Mouse (Mus musculus): Measurements from ENCODE around the gene Reep3. TPM values are rescaled to one million over a fixed set of nuclear protein-coding genes. Genes with fewer than 3 reads are reported as not detected.

The Reep3 gene
- 77.4 and 81.2 TPM in 2 replicates for polyA plus RNA-seq (2015; fragmentation: Nextera tagmentation; extraction: Ambion mirVana)

DNA sequence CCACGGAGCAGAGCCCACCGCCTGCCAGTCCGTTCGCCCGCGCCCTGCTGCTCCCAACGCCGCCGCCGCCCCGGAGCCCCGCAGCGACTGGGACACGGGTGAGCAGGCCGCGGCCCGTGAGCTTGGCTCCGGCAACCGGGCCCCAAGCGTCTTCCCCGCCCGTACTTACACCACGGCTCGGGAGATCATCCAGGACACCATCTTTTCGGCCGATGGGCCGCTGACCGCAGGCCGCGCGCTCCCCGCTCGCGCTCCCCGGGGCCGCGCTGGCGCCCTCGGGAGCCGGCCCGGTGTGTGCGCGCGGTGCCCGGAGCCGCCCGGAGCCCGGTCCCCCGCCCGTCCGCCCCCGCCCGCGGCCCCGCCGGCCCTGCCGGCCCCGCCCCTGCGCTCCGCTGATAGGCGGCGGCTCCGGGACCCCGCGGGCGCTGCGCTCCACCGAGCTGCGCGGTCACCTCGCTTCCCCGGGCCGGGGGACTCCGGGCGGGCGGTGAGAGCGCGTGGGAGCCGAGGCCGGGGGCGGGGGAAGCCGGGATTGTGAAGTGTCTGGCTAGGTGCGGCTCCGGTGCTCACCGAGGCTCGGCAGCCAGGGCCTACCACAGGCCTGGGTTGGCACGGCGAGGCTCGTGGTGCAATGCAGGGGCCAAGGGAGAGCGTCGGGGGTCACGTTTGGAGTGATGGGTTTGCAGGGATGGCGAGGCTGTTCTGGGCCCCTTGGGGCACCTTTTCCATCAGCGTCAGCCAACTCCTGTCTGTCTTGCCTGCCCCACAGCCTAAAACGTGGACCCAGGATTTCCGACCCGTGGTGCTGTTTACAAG is at the start of gene Reep3:
TSS of gene Reep3 (minus strand) at position 325 of the 816 bp plus-strand sequence.
- Histone ChIP-seq H3K27ac (ENCODE audit: low read depth, low read length) (peak within 1 kb of the TSS; percentile 100), H3K27me3 (replicated peaks; ENCODE audit: control insufficient read depth, insufficient read depth, low read length) (no peaks in the 10 kb centered on the region), H3K36me3 (ENCODE audit: control insufficient read depth, insufficient read depth) (no peaks in the 10 kb centered on the region), H3K9ac (ENCODE audit: low read depth, low read length) (peak within 1 kb of the TSS; percentile 100), H3K4me3 (ENCODE audit: low read depth, low read length) (peak within 1 kb of the TSS; percentile 97), H3K4me2 (replicated peaks; ENCODE audit: low read depth) (peak within 1 kb of the TSS; percentile 72), H3K4me1 (replicated peaks; ENCODE audit: control insufficient read depth, insufficient read depth, low read length) (peaks cover 14% of the 10 kb centered on the region), H3K9me3 (ENCODE audit: control insufficient read depth) (no peaks in the 10 kb centered on the region)
- TF ChIP-seq CTCF (IDR thresholded peaks at IDR 0.05; ENCODE audit: low read depth), result no peak
- WGBS, result under 1% methylated on average over 84 of the region's 97 CpGs
- peak; percentile 66 for ATAC-seq

DNA sequence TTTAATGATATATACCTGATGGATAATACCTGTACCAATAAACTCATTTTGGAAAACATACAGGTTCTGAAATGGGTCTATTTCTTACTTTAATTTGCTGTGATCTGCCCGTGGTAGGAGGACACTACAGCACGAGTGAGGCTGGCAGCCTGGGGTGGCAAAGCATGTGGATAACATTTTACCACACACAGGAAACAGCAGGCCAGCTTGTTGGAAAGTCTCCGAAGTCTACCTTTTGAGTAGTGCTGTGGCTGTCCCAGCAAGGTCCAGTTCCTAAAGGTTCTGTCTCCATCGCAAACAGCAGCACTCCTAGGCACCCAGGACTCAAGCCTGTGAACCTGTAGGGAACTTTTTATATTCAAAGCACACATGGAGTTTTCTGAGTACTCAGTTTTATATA is 48.9 kb upstream of the Reep3 start:
- ATAC-seq, result no peak
- no peak for TF ChIP-seq CTCF (IDR thresholded peaks at IDR 0.05; ENCODE audit: low read depth)
- 92% methylated on average over 4 of the region's 4 CpGs for WGBS

GRCm38 (mm10) chr10:67144269-67144668 is 47.5 kb upstream of the Reep3 start:
- no peak for ATAC-seq
- WGBS, result 69% methylated on average over 2 of the region's 2 CpGs
- H3K27me3 ChIP-seq (replicated peaks; ENCODE audit: control insufficient read depth, insufficient read depth, low read length), result no peaks in the 10 kb centered on the region
- no peak overlapping the region for H3K9ac ChIP-seq (ENCODE audit: low read depth, low read length)
- no peaks in the 10 kb centered on the region for H3K36me3 ChIP-seq (ENCODE audit: control insufficient read depth, insufficient read depth)
- H3K4me1 ChIP-seq (replicated peaks; ENCODE audit: control insufficient read depth, insufficient read depth, low read length), result no peaks in the 10 kb centered on the region
- H3K9me3 ChIP-seq (ENCODE audit: control insufficient read depth), result no peaks in the 10 kb centered on the region
- H3K4me3 ChIP-seq (ENCODE audit: low read depth, low read length), result no peak overlapping the region
- no peak for TF ChIP-seq CTCF (IDR thresholded peaks at IDR 0.05; ENCODE audit: low read depth)
- no peak overlapping the region for H3K27ac ChIP-seq (ENCODE audit: low read depth, low read length)
- no peak overlapping the region for H3K4me2 ChIP-seq (replicated peaks; ENCODE audit: low read depth)

More for the DNA sequence above, 48.9 kb upstream of the Reep3 start:
- H3K4me3 ChIP-seq (ENCODE audit: low read depth, low read length), result no peak overlapping the region
- no peaks in the 10 kb centered on the region for H3K9me3 ChIP-seq (ENCODE audit: control insufficient read depth)
- no peaks in the 10 kb centered on the region for H3K36me3 ChIP-seq (ENCODE audit: control insufficient read depth, insufficient read depth)
- H3K4me1 ChIP-seq (replicated peaks; ENCODE audit: control insufficient read depth, insufficient read depth, low read length), result no peaks in the 10 kb centered on the region
- H3K9ac ChIP-seq (ENCODE audit: low read depth, low read length), result no peak overlapping the region
- H3K4me2 ChIP-seq (replicated peaks; ENCODE audit: low read depth), result no peak overlapping the region
- H3K27me3 ChIP-seq (replicated peaks; ENCODE audit: control insufficient read depth, insufficient read depth, low read length), result no peaks in the 10 kb centered on the region
- H3K27ac ChIP-seq (ENCODE audit: low read depth, low read length), result no peak overlapping the region

DNA sequence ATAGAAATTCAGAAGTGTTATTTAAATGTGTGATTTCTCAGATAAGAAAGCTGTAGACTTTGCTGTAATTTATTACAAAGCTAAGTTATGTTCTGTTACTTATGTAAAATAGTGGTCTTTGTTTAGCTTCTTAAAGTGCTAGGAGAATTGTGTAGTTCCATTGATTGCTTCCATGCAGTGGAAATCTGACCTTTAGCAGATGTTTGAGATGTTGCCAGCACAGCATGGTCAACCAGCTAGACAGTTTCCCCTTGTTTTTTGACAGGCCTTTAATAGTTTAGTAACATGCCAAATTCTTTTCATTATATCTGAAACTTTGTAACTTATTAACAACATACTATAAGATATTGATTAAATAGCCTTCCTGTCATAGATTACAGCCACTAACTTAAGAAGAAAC is 46.9 kb upstream of the Reep3 start:
- no peak for TF ChIP-seq CTCF (IDR thresholded peaks at IDR 0.05; ENCODE audit: low read depth)
- ATAC-seq, result no peak

GRCm38 (mm10) chr10:67137437-67137836 is 40.7 kb upstream of the Reep3 start:
- H3K27me3 ChIP-seq (replicated peaks; ENCODE audit: control insufficient read depth, insufficient read depth, low read length), result no peaks in the 10 kb centered on the region
- H3K4me2 ChIP-seq (replicated peaks; ENCODE audit: low read depth), result no peak overlapping the region
- H3K27ac ChIP-seq (ENCODE audit: low read depth, low read length), result no peak overlapping the region
- H3K9ac ChIP-seq (ENCODE audit: low read depth, low read length), result no peak overlapping the region
- no peaks in the 10 kb centered on the region for H3K36me3 ChIP-seq (ENCODE audit: control insufficient read depth, insufficient read depth)
- no peak for ATAC-seq
- 91% methylated on average over 2 of the region's 2 CpGs for WGBS
- no peak for TF ChIP-seq CTCF (IDR thresholded peaks at IDR 0.05; ENCODE audit: low read depth)
- peaks cover 4% of the 10 kb centered on the region; the same call in 1 of the 2 replicates for H3K4me1 ChIP-seq (replicated peaks; ENCODE audit: control insufficient read depth, insufficient read depth, low read length)
- no peaks in the 10 kb centered on the region for H3K9me3 ChIP-seq (ENCODE audit: control insufficient read depth)
- H3K4me3 ChIP-seq (ENCODE audit: low read depth, low read length), result no peak overlapping the region

More for the DNA sequence above, 46.9 kb upstream of the Reep3 start:
- H3K4me3 ChIP-seq (ENCODE audit: low read depth, low read length), result no peak overlapping the region
- H3K9me3 ChIP-seq (ENCODE audit: control insufficient read depth), result no peaks in the 10 kb centered on the region
- no peaks in the 10 kb centered on the region for H3K36me3 ChIP-seq (ENCODE audit: control insufficient read depth, insufficient read depth)
- H3K4me2 ChIP-seq (replicated peaks; ENCODE audit: low read depth), result no peak overlapping the region
- H3K4me1 ChIP-seq (replicated peaks; ENCODE audit: control insufficient read depth, insufficient read depth, low read length), result no peaks in the 10 kb centered on the region
- H3K27me3 ChIP-seq (replicated peaks; ENCODE audit: control insufficient read depth, insufficient read depth, low read length), result no peaks in the 10 kb centered on the region
- H3K27ac ChIP-seq (ENCODE audit: low read depth, low read length), result no peak overlapping the region
- H3K9ac ChIP-seq (ENCODE audit: low read depth, low read length), result no peak overlapping the region

DNA sequence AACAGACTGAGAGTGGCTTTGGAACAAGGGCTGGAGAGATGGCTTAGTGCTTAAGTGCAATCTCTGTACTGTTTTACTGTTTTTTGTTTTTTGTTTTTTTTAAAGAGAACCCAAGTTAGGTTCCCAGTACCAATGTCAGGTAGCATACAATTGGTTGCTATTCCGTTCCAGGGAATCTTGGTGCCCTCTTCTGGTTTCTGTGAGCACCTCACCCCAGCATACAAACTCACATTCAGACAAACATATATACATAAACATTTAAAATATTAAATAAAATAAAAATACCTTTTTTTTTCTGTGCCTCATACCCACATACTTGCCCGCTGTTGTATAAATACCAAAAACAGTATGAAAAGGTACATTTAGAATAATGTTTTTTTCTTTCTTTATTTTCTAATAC is 37.6 kb upstream of the Reep3 start:
- Histone ChIP-seq H3K9ac (ENCODE audit: low read depth, low read length) (no peak overlapping the region), H3K4me2 (replicated peaks; ENCODE audit: low read depth) (no peak overlapping the region), H3K9me3 (ENCODE audit: control insufficient read depth) (no peaks in the 10 kb centered on the region), H3K36me3 (ENCODE audit: control insufficient read depth, insufficient read depth) (no peaks in the 10 kb centered on the region), H3K4me3 (ENCODE audit: low read depth, low read length) (no peak overlapping the region), H3K27ac (ENCODE audit: low read depth, low read length) (no peak overlapping the region), H3K27me3 (replicated peaks; ENCODE audit: control insufficient read depth, insufficient read depth, low read length) (no peaks in the 10 kb centered on the region), H3K4me1 (replicated peaks; ENCODE audit: control insufficient read depth, insufficient read depth, low read length) (peaks cover 4% of the 10 kb centered on the region; the same call in 1 of the 2 replicates)
- 97% methylated on average over 2 of the region's 2 CpGs for WGBS
- ATAC-seq, result no peak
- TF ChIP-seq CTCF (IDR thresholded peaks at IDR 0.05; ENCODE audit: low read depth), result peak; percentile 46

All from intestine, postnatal 0 days (tissue).